9 mouse cellular contexts compared by ENCODE assay signal in the genomic region with DNA sequence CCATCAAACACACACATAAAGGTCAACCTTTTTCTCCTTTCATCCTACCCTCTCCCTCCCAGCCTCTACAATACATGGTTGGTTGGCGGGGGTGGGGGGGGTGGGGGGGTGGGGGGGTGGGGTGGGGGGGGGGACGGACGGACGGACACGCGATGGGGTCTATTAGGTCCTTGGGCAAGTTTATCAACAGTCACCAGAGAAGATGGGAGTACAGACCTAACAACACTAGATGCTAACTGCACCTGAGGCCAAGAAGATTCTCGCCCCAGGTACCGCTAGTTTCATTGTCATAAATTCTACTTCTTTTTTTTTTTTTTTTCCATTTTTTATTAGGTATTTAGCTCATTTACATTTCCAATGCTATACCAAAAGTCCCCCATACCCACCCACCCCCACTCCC. TPM values are rescaled to one million over a fixed set of nuclear protein-coding genes. Genes with fewer than 3 reads are reported as not detected.
DNase-seq lines count a peak whose midpoint lies in the region; ATAC-seq lines count a peak whose summit lies in the region.
"Had no signal": no experiment of that assay in that cellular context is flagged by ENCODE, and none has a peak within 500 bp of the region (broad histone marks: within the 10 kb centered on the region; RNA-seq: fewer than 3 reads in every experiment).

No protein-coding gene starts in this region.

- peaks cover 6% of the 10 kb centered on the region for H3K4me1 ChIP-seq in heart, embryonic 15.5 days (replicated peaks)
- H3K4me1 ChIP-seq in hindbrain, embryonic 11.5 days (replicated peaks; ENCODE audit: control insufficient read depth, insufficient read depth, low read length), result no peaks in the 10 kb centered on the region
- no peaks in the 10 kb centered on the region; the same call in 1 of the 2 replicates for H3K4me1 ChIP-seq in midbrain, embryonic 11.5 days (ENCODE audit: control insufficient read depth, insufficient read depth, low read length)

- H3K36me3 ChIP-seq in heart, embryonic 15.5 days, result no peaks in the 10 kb centered on the region
- no peaks in the 10 kb centered on the region for H3K36me3 ChIP-seq in hindbrain, embryonic 11.5 days (ENCODE audit: control insufficient read depth, insufficient read depth, low read length)
- no peaks in the 10 kb centered on the region for H3K36me3 ChIP-seq in midbrain, embryonic 11.5 days (ENCODE audit: control insufficient read depth, insufficient read depth, low read length)

- peak overlapping the region; percentile 83 for H3K4me3 ChIP-seq in heart, embryonic 15.5 days
- peak overlapping the region; percentile 60 for H3K4me3 ChIP-seq in hindbrain, embryonic 11.5 days (ENCODE audit: low read depth, low read length)
- H3K4me3 ChIP-seq in midbrain, embryonic 11.5 days (ENCODE audit: low read depth, low read length), result peak overlapping the region; percentile 49; the same call in 1 of the 2 replicates

- intact Hi-C loops in heart, postnatal 14 days (cut with DNase I), result no loop called here

- H3K4me2 ChIP-seq in heart, embryonic 15.5 days, result peak overlapping the region; percentile 99
- H3K4me2 ChIP-seq in hindbrain, embryonic 11.5 days (replicated peaks; ENCODE audit: low read depth, low read length), result no peak overlapping the region; the same call in 1 of the 2 replicates
- peak overlapping the region; percentile 73; the same call in 1 of the 2 replicates for H3K4me2 ChIP-seq in midbrain, embryonic 11.5 days

- H3K27ac ChIP-seq in heart, embryonic 15.5 days, result no peak overlapping the region
- no peak overlapping the region for H3K27ac ChIP-seq in hindbrain, embryonic 11.5 days (ENCODE audit: low read depth, low read length)
- H3K27ac ChIP-seq in midbrain, embryonic 11.5 days (ENCODE audit: low read depth, low read length), result no peak overlapping the region

- 66% methylated on average over 8 of the region's 8 CpGs for WGBS in heart, embryonic 15.5 days
- WGBS in hindbrain, embryonic 11.5 days, result 70% methylated on average over 7 of the region's 8 CpGs
- 66% methylated on average over 8 of the region's 8 CpGs for WGBS in midbrain, embryonic 11.5 days

- no peaks in the 10 kb centered on the region for H3K27me3 ChIP-seq in heart, embryonic 15.5 days
- H3K27me3 ChIP-seq in hindbrain, embryonic 11.5 days (ENCODE audit: control insufficient read depth, insufficient read depth, low read length), result no peaks in the 10 kb centered on the region
- no peaks in the 10 kb centered on the region for H3K27me3 ChIP-seq in midbrain, embryonic 11.5 days (ENCODE audit: control insufficient read depth, insufficient read depth, low read length)

- H3K9ac ChIP-seq in heart, embryonic 15.5 days, result no peak overlapping the region
- no peak overlapping the region for H3K9ac ChIP-seq in hindbrain, embryonic 11.5 days (ENCODE audit: low read depth, low read length)
- H3K9ac ChIP-seq in midbrain, embryonic 11.5 days (ENCODE audit: low read length), result no peak overlapping the region

- DNase-seq in heart, postnatal 14 days, result no peak
- DNase-seq in MN1 (ENCODE audit: low spot score), result peak; percentile 16
- peak; percentile 15 for DNase-seq in hindbrain, embryonic 11.5 days (ENCODE audit: low spot score)
- DNase-seq in midbrain, embryonic 11.5 days (ENCODE audit: low spot score, missing footprints), result no peak
- no peak for DNase-seq in left cerebral cortex, adult 9 months (ENCODE audit: low spot score in 2 of 2)
- no peak for DNase-seq in gastrocnemius, adult 8-10 months (ENCODE audit: low spot score in 2 of 2)
- no peak for DNase-seq in left cerebral cortex, adult 18-20 months (ENCODE audit: low spot score in 2 of 2)

- no peaks in the 10 kb centered on the region for H3K9me3 ChIP-seq in heart, embryonic 15.5 days (replicated peaks)
- H3K9me3 ChIP-seq in hindbrain, embryonic 11.5 days (ENCODE audit: control insufficient read depth, low read length), result no peaks in the 10 kb centered on the region
- H3K9me3 ChIP-seq in midbrain, embryonic 11.5 days (ENCODE audit: control insufficient read depth, low read length), result no peaks in the 10 kb centered on the region

- ATAC-seq in heart, embryonic 15.5 days (replicated peaks; ENCODE audit: insufficient number of reproducible peaks, insufficient read depth, low FRiP score, low read depth), result no peak
- ATAC-seq in hindbrain, embryonic 11.5 days (ENCODE audit: low FRiP score), result peak; percentile 33; the same call in 1 of the 2 replicates
- peak; percentile 50 for ATAC-seq in midbrain, embryonic 11.5 days (ENCODE audit: low FRiP score)

RNA-seq across cellular contexts. Expression of a gene that starts 23.2 kb away (rescaled TPM):
- polyA plus RNA-seq in heart, embryonic 15.5 days (2015; fragmentation: Nextera tagmentation; extraction: Ambion mirVana), result 0.18 and 0.68 TPM in 2 replicates
- not detected for total RNA-seq in heart, postnatal 14 days (2021)
- 0.29 TPM in 1 of 2 replicates, not detected in the other for polyA plus RNA-seq in hindbrain, embryonic 11.5 days (2014; fragmentation: Nextera tagmentation; extraction: Ambion mirVana)
- 0.19 and 0.36 TPM in 2 replicates for polyA plus RNA-seq in midbrain, embryonic 11.5 days (2014; fragmentation: Nextera tagmentation; extraction: Ambion mirVana)
- not detected for total RNA-seq in gastrocnemius, adult 8-10 months (2022)
- total RNA-seq in left cerebral cortex, adult 18-20 months (2021), result not detected
- total RNA-seq: left cerebral cortex, adult 8-10 months had no signal

RNA-seq across cellular contexts. Expression of a gene that starts 26.5 kb away (rescaled TPM):
- polyA plus RNA-seq in heart, embryonic 15.5 days (2015; fragmentation: Nextera tagmentation; extraction: Ambion mirVana), result 47.0 and 50.1 TPM in 2 replicates
- 10 to 100 TPM; 35.5 to 36.8 TPM for total RNA-seq in heart, postnatal 14 days (2021)
- 123 and 124 TPM in 2 replicates for polyA plus RNA-seq in hindbrain, embryonic 11.5 days (2014; fragmentation: Nextera tagmentation; extraction: Ambion mirVana)
- 107 and 118 TPM in 2 replicates for polyA plus RNA-seq in midbrain, embryonic 11.5 days (2014; fragmentation: Nextera tagmentation; extraction: Ambion mirVana)
- 10 to 100 TPM; 35.0 to 39.0 (median 37.4) TPM for total RNA-seq in gastrocnemius, adult 8-10 months (2022)
- total RNA-seq in left cerebral cortex, adult 18-20 months (2021), result 10 to 100 TPM; 49.1 to 51.7 TPM

Comparison
In these comparisons a context has a peak if more than half of its experiments do, and no peak if none do; other contexts are left out.
1. DNase-seq: peak in MN1 (single experiment) and hindbrain, embryonic 11.5 days (single experiment); none in heart, postnatal 14 days (0 of 2), midbrain, embryonic 11.5 days (single experiment), left cerebral cortex, adult 9 months (0 of 2), gastrocnemius, adult 8-10 months (0 of 2) and left cerebral cortex, adult 18-20 months (0 of 2).
2. Peak in every context shown above with its lines, with median percentiles within 50 percentile points of each other: H3K4me3 ChIP-seq.